Mouse (Mus musculus) layer of hippocampus, postnatal 10 days (tissue): Measurements from ENCODE around the gene Otulin. TPM values are rescaled to one million over a fixed set of nuclear protein-coding genes. Genes with fewer than 3 reads are reported as not detected.

Source experiments
- DNase-seq, 2 experiments: peaks; one replicate each; pipeline ENCODE4 v3.0.0; 2021; ENCODE audit warnings: low spot score in 2 of 2
- microRNA-seq, 2 experiments: library from miRNA; unstranded; fragments of <30 nt; microRNA quantifications; one replicate each; pipeline ENCODE4 v1.2.0; 2021
- total RNA-seq, 2 experiments: library from RNA; stranded (reverse); gene quantifications; 2 replicates each; pipeline ENCODE4 v1.2.3; 2021

Otulin gene
- total RNA-seq, 2 experiments from 2014 or later = 24.7 to 28.7 TPM

GRCm38 (mm10) chr15:27506893-27507596 is 123.4 kb downstream of the Otulin start:
- no peak for DNase-seq

DNA sequence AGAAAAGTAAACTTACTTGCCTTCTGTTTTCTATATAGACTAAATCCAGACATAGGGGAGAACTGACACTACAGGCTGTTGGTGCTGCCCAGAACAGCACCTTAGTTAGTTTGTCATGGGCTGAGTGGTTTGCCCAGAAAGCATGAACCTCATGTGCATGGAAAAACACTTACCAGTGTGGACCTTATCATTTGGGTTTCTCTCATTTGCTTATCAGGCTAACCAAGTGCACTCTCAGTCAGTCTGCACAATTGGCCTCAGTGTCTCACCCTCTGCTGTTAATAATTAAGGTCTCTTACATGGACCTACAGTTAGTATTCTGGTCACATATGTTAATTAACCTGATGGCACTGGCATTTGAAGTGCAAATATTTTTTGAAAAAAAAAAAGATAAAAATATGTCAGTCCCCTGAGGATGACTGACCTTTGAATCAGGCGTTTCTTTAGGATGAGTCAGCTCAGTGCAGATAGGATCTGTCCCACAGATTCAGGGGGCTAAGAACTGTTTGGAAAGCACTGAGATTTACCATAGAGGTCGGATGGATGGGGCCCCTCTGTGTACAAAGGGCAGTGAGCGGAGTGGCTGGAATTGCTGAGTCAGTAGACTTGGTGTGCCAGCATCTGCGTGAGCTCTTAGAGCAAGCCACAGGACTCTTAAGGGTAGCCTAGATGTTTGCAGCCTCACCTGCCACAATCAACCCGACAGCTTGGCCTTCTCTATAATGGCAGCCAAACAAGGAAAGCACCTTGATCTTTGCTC is 124.2 kb downstream of the Otulin start:
- no peak for DNase-seq

GRCm38 (mm10) chr15:27503801-27504730 is 126.4 kb downstream of the Otulin start:
- DNase-seq = no peak

DNA sequence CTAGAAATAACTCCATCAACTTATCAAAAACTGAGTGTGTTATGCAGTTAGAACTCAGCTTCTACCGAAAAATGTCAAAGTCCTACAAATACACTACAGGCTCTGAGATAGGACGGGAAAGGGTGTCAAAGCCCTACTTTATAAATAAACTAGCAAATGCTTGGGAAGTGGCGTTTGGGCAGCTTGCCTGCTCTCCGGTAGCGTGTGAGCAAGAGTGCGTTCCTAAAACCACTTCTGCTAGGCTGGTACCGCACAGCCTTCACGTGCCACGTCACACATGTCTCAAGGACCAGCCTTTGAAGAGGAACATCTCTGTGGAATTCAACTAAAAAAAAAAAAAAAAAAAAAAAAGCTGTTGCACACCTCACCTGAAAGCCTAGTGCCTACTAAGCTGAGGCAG is 127.3 kb downstream of the Otulin start:
- no peak for DNase-seq

- no peak for DNase-seq
Observed at GRCm38 (mm10) chr15:27502338-27502737, 128.2 kb downstream of the Otulin start.

DNA sequence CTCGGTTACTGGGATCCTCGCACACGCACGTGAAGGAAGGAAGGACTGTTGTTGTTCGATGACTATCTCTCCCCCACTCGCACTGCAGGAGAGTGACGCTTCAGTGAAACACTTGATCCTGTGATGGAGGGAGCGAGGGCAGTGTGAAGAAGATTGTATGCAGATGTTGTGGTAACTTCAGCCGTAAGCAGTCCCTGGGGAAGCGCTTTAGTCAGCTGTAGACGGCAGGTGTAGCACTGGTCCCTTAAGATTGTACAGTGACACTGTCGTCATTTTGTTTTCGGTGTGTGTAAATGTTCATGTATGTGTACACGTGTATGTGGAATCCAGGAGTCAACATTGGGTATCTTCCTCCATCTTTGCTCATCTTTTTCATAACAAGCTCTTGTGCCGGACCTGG is 130.1 kb downstream of the Otulin start:
- DNase-seq = no peak

- DNase-seq = no peak
Observed at GRCm38 (mm10) chr15:27498078-27498477, 132.4 kb downstream of the Otulin start.

DNA sequence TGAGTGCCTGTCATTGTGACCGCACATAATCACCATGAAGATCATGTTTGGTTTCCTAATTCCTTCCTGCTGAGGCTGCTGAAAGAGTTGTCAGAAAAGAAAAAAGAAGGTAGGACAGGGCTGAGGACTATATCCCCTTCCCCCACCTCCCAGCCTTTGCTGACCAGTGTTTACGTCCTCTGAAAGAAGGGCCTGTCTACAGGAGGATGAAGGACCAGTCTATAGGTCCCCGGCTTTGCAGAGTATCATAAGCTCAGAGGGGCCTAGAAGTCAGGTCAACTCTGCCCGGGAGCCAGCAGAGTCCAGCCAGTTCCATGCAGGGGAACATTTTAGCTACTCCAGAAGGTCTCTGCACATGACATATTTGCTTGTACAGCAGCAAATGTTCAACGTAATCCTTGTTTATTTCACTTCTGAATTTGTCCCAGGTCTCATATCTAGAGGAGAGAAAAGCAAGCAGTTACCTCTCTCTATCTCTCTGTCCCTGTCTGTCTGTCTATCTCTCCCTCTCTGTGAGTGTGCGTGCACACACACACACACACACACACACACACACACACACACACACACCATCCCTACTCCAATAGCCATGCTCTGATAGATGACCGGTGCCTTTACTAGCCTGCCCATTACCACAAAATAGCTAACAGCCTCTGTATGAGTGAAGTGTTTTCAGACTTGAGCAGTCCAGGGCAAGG is 133.0 kb downstream of the Otulin start:
- no peak for DNase-seq

- no peak for DNase-seq
Observed at GRCm38 (mm10) chr15:27496596-27497299, 133.7 kb downstream of the Otulin start.

DNA sequence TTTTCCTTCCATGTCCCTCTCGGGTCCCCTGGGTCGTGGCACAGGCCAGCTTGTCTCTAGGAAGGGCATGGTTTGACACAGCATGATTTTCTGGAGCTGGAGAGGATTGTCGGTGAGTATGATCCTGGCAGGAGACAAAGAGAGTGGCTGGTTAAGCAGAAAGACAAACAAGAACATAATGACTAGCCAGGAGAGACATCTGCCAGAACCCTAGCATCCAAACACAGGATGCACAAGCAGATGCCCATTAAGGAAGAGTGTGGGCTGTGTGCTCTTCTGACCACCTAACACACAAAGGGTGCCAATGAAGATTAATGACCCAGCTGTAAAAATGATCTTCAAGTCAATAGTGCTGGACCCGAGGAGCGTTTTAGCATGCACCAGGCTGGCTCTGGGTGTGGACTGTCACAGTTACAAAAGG is 134.5 kb downstream of the Otulin start:
- no peak for DNase-seq

GRCm38 (mm10) chr15:27493516-27493915 is 137.0 kb downstream of the Otulin start:
- no peak for DNase-seq

- DNase-seq = no peak
Observed at GRCm38 (mm10) chr15:27492734-27493133, 137.8 kb downstream of the Otulin start.

Small RNA genes within 50 kb of the gene (microRNA-seq; reads per million reads assigned to microRNA genes)
- gene Mir7117 = 2.0 to 2.2 reads per million in 2 experiments

Other genes starting within 250 kb of the Otulin start
- 100 to 1,000 TPM; 124 to 138 TPM for gene Ank, start 164.0 kb downstream of the Otulin start, total RNA-seq
- gene Otulinl, start 50.9 kb upstream of the Otulin start, total RNA-seq = 10 to 100 TPM; 20.8 to 24.9 TPM